Mouse (Mus musculus) megakaryocyte, embryonic 14.5 days (primary cell): ENCODE data around the gene Ifrd1.

ENCODE experiments used
- FLI1 ChIP-seq: IDR thresholded peaks from 2 replicates; pipeline ENCODE4 v1.6.1; 2012; ENCODE audit warnings: low read length, inconsistent platforms, mixed read lengths
- GATA1 ChIP-seq: IDR thresholded peaks from 3 replicates; pipeline ENCODE4 v1.6.1; 2012; ENCODE audit warnings: mixed read lengths, low read length, inconsistent platforms, borderline replicate concordance

DNA sequence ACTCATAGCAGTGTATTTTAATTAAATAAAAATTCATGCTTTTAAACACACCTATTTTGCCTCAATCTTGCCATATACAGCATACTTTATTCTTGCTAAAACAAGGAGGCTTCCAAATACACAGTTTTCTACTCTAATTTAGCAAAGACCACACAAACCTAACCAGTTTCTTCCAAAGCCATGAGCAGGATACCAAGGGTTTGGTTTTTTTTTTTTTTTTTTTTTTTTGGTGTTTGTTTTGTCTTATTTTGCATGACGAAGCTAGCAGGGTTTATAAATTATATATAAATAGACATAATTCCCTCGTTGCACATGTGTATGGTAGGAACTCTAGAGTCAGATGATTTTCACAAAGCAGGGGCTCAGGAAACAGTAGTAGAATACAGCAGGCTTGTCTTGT, 72.1 kb downstream of the Ifrd1 start:
- TF ChIP-seq GATA1 (no peak), FLI1 (no peak)
